Mouse (Mus musculus) skeletal muscle tissue, postnatal 0 days (tissue): ENCODE results near the gene Mettl18. TPM values are rescaled to one million over a fixed set of nuclear protein-coding genes. Genes with fewer than 3 reads are reported as not detected.

Source experiments
- polyA plus RNA-seq: library from polyadenylated mRNA; unstranded; fragments of >200 nt; fragmentation: Nextera tagmentation; extraction: Ambion mirVana; gene quantifications from 2 replicates; pipeline ENCODE4 v1.2.1, GENCODE M21; 2015

Gene Mettl18
- polyA plus RNA-seq = 4.2 TPM in 2 replicates

GRCm38 (mm10) chr1:163994721-163995608 is at the start of gene Mettl18, which contains the start of gene BC055324:
Mettl18 (plus strand) TSS chr1:163994889.
BC055324 (minus strand) TSS chr1:163994796.

Other genes starting within 250 kb of the Mettl18 start
- gene Kifap3, start 215.3 kb upstream of the Mettl18 start, polyA plus RNA-seq = 15.8 and 16.3 TPM in 2 replicates
- gene Scyl3, start 65.8 kb upstream of the Mettl18 start, polyA plus RNA-seq = 6.1 and 7.7 TPM in 2 replicates
- 2.6 and 3.5 TPM in 2 replicates for gene BC055324, start 93 bp upstream of the Mettl18 start, polyA plus RNA-seq
- 0.05 and 0.13 TPM in 2 replicates for gene Sele, start 53.3 kb downstream of the Mettl18 start, polyA plus RNA-seq
- 0.27 and 0.45 TPM in 2 replicates for gene Sell, start 67.1 kb downstream of the Mettl18 start, polyA plus RNA-seq
- gene Selp, start 120.4 kb downstream of the Mettl18 start, polyA plus RNA-seq = 0.62 and 0.88 TPM in 2 replicates
- gene F5, start 156.9 kb downstream of the Mettl18 start, polyA plus RNA-seq = 0.05 TPM in 2 replicates